Mouse (Mus musculus) right cerebral cortex, postnatal 4 days (tissue): ENCODE results near the gene Gripap1.
"Not testable (repeated sequence)": the region's sequence is repeated elsewhere in the genome, so short reads cannot be mapped to it uniquely, and the experiment has no call there.

Source experiments
- DNase-seq: peaks from one replicate; pipeline ENCODE4 v3.0.0-alpha.2; 2022

Gene Gripap1

GRCm38 (mm10) chrX:7789542-7790136 lies at the start of gene Gripap1:
TSS of gene Gripap1 (plus strand) at chrX:7789765.
- peak; percentile 65 for DNase-seq

- no peak for DNase-seq
Measured at GRCm38 (mm10) chrX:7740082-7740819, 49.3 kb upstream of the Gripap1 start.

GRCm38 (mm10) chrX:7741103-7741502 lies 48.5 kb upstream of the Gripap1 start:
- no peak for DNase-seq

- DNase-seq, result no peak
Measured at GRCm38 (mm10) chrX:7743470-7743869, 46.1 kb upstream of the Gripap1 start.

GRCm38 (mm10) chrX:7744940-7745339 lies 44.6 kb upstream of the Gripap1 start:
- no peak for DNase-seq

- no peak for DNase-seq
Measured at GRCm38 (mm10) chrX:7745429-7745828, 44.1 kb upstream of the Gripap1 start.

GRCm38 (mm10) chrX:7750432-7751116 lies 39.0 kb upstream of the Gripap1 start, which contains the start of gene Ccdc120:
TSS of gene Ccdc120 (minus strand) at chrX:7750905.
- peak; percentile 83 for DNase-seq

GRCm38 (mm10) chrX:7753627-7754026 lies 35.9 kb upstream of the Gripap1 start:
- DNase-seq, result not testable (repeated sequence)

- DNase-seq, result peak; percentile 78
Measured at GRCm38 (mm10) chrX:7762137-7762920, 27.2 kb upstream of the Gripap1 start, which contains the start of gene Tfe3. TSS of gene Tfe3 (plus strand) at chrX:7762560.

GRCm38 (mm10) chrX:7762921-7763197 lies 26.7 kb upstream of the Gripap1 start:
- no peak for DNase-seq

GRCm38 (mm10) chrX:7763631-7764393 lies 25.8 kb upstream of the Gripap1 start:
- DNase-seq, result no peak

- DNase-seq, result no peak
Measured at GRCm38 (mm10) chrX:7764657-7765280, 24.8 kb upstream of the Gripap1 start.

GRCm38 (mm10) chrX:7765281-7765670 lies 24.3 kb upstream of the Gripap1 start:
- no peak for DNase-seq

GRCm38 (mm10) chrX:7765764-7766163 lies 23.8 kb upstream of the Gripap1 start:
- DNase-seq, result no peak

- no peak for DNase-seq
Measured at GRCm38 (mm10) chrX:7769302-7770017, 20.1 kb upstream of the Gripap1 start.

- no peak for DNase-seq
Measured at GRCm38 (mm10) chrX:7772766-7773165, 16.8 kb upstream of the Gripap1 start.

GRCm38 (mm10) chrX:7775501-7776205 lies 13.9 kb upstream of the Gripap1 start:
- no peak for DNase-seq

GRCm38 (mm10) chrX:7776329-7777082 lies 13.1 kb upstream of the Gripap1 start:
- DNase-seq, result peak; percentile 54

GRCm38 (mm10) chrX:7778450-7779244 lies 10.9 kb upstream of the Gripap1 start:
- DNase-seq, result no peak
